Mouse (Mus musculus) gastrocnemius, adult 8-10 months (tissue): ENCODE results near the gene Fam133b. TPM values are rescaled to one million over a fixed set of nuclear protein-coding genes. Genes with fewer than 3 reads are reported as not detected.
"Not testable (repeated sequence)": the region's sequence is repeated elsewhere in the genome, so short reads cannot be mapped to it uniquely, and the experiment has no call there.

Experiments
- DNase-seq, 2 experiments: peaks; one replicate each; pipeline ENCODE4 v3.0.0; 2022; ENCODE audit warnings: low spot score in 2 of 2
- total RNA-seq, 4 experiments: library from RNA; stranded (reverse); gene quantifications; 2 replicates each; pipeline ENCODE4 v1.2.4; 2022

Gene Fam133b
- total RNA-seq, 4 experiments from 2014 or later: 10.4 to 12.6 (median 10.5) TPM

DNA sequence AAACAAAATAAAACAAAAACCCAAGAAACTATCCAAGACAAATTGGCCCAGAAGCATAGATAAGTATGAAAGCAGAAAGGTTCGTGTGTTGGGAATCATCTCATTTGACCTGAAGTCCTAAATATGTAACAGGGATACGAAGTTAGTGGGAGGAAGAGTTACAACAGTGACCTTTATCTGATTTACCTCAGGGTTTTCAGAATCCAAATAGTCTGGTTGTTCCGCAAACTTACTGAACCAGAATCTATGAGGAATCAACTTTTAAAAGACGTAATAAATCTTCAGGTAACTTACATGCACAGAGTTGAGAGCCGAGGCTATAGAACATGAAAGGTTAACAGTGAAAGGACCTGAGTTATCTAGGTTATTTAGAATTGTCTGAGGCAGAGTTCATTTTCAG lies 55.1 kb downstream of the Fam133b start:
- no peak for DNase-seq

DNA sequence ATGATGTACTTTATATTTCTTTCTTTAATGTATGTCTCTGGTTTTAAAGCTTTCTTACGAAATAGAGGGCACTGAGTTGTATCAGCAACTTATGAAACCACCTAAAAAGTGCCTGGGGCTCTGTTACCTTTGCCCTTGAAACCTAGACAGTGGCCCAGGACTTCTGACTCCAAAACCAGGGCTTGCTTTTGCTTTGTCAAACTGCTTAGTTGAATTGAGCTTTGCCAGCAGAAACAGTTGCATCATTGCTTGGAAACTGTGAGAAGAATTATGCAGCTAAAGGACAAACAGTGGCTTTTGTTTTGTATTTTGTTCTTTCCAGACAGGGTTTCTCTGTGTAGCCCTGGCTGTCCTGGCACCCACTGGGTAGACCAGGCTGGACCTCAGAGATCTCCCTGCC lies 56.7 kb downstream of the Fam133b start:
- DNase-seq: no peak

DNA sequence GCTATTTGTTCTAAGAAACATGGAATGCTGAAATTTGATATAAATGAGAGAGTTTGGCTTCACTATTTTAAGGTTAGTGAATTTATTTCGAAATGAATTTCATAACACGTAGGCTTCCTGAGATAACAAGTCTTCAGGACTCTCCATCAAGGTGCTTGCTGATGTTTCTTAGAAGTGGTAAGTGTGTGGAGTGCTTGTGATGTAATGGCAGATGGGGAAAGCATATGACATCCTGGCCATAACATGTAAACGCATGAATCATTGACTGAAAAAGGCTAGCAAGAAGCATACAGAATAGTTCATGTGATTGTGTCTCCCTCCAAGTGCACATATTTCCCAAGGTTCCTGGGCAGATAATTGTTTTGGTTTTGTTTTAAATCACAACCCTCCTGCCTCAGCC lies 57.2 kb downstream of the Fam133b start:
- DNase-seq: no peak

DNA sequence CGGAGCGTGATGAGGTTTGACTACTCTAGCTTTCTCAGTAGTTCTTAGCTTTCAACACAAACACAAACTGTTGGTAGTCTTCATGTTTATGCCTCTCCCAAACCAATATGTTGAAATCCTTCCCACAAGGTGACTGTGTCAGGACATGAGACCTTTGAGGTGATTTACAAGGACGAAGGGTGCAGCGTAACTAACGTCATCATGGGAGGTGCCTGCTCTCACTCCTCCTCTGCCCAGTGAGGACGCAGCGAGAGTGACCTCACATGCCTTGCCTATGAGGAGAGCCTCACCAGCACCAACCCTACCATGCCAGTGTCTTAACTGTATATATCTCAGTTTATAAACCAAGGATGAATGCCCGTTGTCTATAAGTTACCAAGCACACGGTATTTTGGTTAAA lies 63.5 kb downstream of the Fam133b start:
- DNase-seq: no peak

DNA sequence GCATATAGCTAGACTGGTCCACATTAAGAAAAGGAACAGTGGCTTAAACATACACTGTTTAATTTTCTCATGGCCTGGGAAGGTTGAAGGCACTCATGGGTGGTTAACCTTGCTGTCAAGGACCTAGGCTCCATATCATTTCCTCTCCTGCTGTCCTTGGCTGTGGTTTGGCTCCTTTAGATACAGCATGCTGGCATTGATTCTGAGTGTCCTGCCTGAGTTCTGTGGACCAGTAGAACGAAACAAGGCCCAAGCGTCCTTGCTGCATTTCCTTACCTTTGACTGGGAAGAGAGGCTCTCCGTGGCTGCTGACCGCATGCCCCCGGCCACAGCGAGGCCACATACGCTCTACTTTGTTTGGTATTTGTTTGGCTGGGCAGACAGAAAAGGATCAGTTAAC lies 65.6 kb downstream of the Fam133b start:
- no peak for DNase-seq

DNA sequence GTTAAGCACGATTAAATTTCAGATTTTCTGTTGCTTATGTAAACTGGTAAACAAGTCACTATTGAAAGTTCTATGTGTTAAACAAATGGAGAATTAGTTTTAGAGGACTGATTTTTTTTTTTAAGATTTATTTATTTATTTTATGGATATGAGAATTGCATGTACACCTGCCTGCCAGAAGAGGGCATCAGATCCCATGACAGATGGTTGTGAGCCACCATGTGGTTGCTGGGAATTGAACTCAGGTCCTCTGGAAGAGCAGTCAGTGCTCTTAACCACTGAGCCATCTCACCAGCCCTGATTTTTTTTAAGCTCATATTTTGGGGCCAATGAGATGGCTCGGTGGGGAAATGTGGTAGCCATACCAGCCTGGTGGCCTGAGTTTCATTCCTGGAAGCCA lies 68.2 kb downstream of the Fam133b start:
- not testable (repeated sequence) for DNase-seq

Other genes with a start within 250 kb of the Fam133b start
- 1 to 10 TPM in 3 of 4 experiments, under 1 TPM in 1; 0.56 to 1.3 (median 1.2) TPM for gene Cdk6, start 202.3 kb upstream of the Fam133b start, total RNA-seq
- gene 1700109H08Rik, start 27.7 kb downstream of the Fam133b start, total RNA-seq: 1 to 10 TPM; 1.9 to 5.3 (median 2.7) TPM
- 1 to 10 TPM; 4.6 to 8.1 (median 7.1) TPM for gene Pex1, start 52.2 kb downstream of the Fam133b start, total RNA-seq
- 1 to 10 TPM; 5.2 to 9.2 (median 7.6) TPM for gene Rbm48, start 52.8 kb downstream of the Fam133b start, total RNA-seq
- not detected for gene Tmbim7, start 107.3 kb downstream of the Fam133b start, total RNA-seq
- 10 to 100 TPM; 76.7 to 91.0 (median 88.0) TPM for gene Gatad1, start 113.4 kb downstream of the Fam133b start, total RNA-seq